Mouse (Mus musculus) gastrocnemius, adult 2 months (tissue): ENCODE measurements around the gene Rcor2. TPM values are rescaled to one million over a fixed set of nuclear protein-coding genes. Genes with fewer than 3 reads are reported as not detected.

Source experiments
- DNase-seq: peaks from one replicate; pipeline ENCODE4 v3.0.0; 2022
- H3K27ac ChIP-seq: fragments of 200-600 bp; 2 replicates; pipeline ENCODE4 v1.8.1; 2022; ENCODE audit warnings: mild to moderate bottlenecking
- H3K4me3 ChIP-seq: fragments of 200-600 bp; 2 replicates; pipeline ENCODE4 v1.8.1; 2022; ENCODE audit warnings: mild to moderate bottlenecking, moderate library complexity
- CTCF ChIP-seq: fragments of 200-600 bp; IDR thresholded peaks from 2 replicates; pipeline ENCODE4 v1.8.1; 2022; ENCODE audit warnings: antibody characterized with exemption, mild to moderate bottlenecking, moderate library complexity
- intact Hi-C: fragments of 180-260 bp; cut with DNase I; formaldehyde crosslinking; loops from one replicate; pipeline ENCODE4 v1.15.1; 2025
- total RNA-seq, 2 experiments: library from RNA; stranded (reverse); gene quantifications; 2 replicates each; pipeline ENCODE4 v1.2.3; 2021

The Rcor2 gene
- total RNA-seq, 2 experiments from 2014 or later, result 1.6 to 2.0 TPM

DNA sequence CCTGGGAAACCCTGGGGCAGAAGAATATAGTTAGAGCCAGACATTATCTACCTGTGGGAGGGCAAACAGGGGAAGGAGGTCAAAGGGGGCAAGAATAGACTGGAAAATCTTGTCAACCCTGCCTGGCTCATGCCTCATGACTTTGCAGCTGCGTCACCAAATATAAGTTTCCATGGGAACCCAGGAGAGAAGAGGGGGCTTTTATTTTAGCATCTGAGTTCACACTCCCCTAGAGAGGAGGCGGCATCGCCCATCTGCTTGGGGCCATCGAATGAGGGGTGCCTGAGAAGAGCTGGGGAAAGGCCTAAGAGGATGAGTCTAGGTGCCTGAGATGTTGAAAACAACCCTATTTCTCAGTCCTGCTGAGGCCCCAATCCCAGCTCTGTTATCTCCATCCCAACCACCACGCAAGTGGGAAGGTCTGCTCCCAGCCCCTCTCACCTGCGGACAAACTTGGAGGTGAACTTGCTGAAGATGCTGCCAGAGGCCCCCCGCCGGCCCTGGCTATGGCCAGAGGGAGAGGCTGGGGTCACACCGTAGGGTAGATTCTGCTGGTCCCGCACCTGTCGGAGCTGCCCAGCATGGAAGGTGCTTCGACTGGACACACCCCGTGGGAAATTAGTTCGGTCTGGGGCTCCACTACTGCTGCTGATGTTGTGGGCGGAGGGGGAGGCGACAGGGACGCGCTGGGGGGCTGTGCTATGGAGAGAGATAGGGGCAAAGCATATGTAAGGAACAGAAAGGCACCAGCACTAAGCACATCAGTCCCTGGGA, 13.6 kb downstream of the Rcor2 start:
- no peak for DNase-seq
- intact Hi-C loops, result loop anchor here (5.0 kb wide), 1 partner anchor 57 kb away; no protein-coding TSS in a partner anchor
- Histone ChIP-seq H3K4me3 (no peak overlapping the region), H3K27ac (no peak overlapping the region)
- no peak for TF ChIP-seq CTCF

DNA sequence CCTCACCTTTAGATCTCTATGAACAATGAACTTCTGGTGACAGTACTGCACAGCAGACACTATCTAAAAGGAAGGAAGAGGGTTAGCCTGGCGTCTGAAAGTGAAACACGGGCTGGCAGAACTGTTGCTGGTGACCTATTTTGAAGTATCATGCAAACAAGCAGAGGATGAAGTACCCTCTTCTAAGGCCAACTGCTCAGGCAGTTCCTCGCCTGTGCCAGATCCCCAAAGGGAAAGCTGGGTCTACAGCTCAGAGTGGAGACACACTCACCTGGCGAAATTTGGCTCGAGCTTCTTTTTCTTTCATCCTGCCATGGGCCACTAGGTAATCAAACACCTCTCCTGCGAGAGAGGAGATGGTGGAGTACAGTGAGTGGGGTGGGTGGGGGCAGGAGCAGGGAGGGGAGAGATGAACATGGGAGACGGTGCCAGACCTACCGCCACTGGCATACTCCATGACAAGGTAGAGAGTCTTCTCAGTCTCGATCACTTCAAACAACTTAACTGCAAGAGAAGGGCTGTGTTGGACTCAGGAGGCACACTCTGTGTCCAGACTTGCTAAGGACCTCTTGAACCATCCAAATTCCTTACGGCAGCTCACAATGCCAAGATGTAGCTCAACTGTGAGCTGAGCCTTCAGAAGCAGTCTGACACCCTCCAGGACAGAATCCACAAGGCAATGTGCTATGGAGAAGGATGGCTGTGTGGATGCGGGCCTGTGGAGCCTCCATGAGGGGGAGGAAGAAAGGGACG, 19.6 kb downstream of the Rcor2 start:
- no peak for TF ChIP-seq CTCF
- no peak for DNase-seq
- intact Hi-C loops, result no loop called here

DNA sequence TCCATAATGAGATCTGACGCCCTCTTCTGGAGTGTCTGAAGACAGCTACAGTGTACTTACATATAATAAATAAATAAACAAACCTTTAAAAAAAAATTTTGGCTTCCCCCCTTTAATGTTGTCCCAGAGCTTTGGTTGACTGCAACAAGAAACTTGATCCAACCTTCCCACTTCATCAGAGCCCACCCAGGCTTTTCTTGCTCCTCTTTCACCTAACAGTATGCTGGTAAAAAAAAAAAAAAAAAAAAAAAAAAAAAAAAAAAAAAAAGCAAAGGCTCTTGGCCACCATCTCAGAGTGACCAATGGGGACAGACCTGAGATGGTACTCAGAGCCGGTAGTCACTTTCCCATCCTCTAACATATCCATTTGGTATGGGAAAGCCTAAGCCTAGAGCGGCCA, 21.2 kb downstream of the Rcor2 start:
- intact Hi-C loops, result no loop called here
- no peak for DNase-seq
- TF ChIP-seq CTCF, result no peak
- H3K27ac ChIP-seq, result no peak overlapping the region
- no peak overlapping the region for H3K4me3 ChIP-seq

More for the DNA sequence above, 19.6 kb downstream of the Rcor2 start:
- H3K4me3 ChIP-seq, result no peak overlapping the region
- peak overlapping the region; percentile 12 for H3K27ac ChIP-seq

DNA sequence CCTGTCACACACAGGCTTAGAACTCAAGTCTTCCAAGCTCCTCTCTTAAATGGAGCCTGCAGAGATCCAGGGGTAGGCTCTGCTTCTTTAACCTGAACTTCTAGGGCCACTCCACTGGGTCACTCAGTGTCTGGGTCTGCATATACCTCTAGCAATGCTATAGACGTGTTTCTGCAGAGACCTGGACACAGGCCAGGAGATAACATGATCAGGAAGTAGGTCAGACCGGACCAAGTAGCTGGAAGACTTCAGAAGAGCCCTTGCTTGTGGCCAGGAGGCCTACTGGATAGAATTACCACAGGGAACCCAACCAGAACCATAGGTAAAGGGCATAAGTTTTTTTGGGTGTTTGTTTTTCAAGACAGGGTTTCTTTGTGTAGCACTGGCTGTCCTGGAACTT, 22.6 kb downstream of the Rcor2 start:
- intact Hi-C loops, result no loop called here
- no peak for DNase-seq

DNA sequence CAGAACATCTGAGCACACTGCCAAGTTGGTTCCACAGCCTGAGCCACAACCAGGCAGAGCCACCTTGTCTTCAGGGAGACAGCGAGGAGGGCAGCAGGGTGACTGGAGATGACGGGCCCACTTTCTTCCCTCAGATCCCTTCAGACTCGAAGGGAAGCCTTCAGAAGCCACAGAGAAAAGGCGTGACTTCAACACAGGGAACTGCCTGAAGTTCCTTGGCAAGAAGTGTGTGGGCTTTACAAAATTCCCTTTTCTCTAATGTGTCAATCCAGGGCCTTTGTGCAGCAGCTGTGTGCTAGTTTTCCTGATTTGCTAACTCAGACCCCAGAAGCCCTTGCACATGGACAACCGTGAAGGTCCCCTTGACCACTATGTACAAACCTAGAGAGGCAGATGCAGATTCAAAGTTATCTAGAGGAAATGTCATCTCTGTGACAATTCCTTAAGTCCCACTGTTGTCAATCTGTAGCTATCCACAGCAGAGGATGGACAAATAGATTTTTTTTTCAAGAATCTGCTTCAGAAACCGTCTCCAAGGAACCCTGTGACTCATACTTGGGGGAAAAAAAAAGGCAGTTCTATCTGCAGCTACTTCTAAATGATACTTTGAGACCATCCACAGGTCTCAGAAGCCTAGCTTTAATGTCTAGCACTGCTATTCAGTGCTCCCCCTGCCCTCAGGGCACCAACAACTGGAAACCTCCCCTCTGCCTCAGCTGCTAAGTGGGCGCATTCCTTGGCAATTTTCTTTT, 25.0 kb downstream of the Rcor2 start:
- intact Hi-C loops, result no loop called here
- TF ChIP-seq CTCF, result no peak
- H3K27ac ChIP-seq, result peak overlapping the region; percentile 38; the same call in 1 of the 2 replicates
- H3K4me3 ChIP-seq, result no peak overlapping the region
- no peak for DNase-seq

More for the DNA sequence above, 22.6 kb downstream of the Rcor2 start:
- no peak for TF ChIP-seq CTCF
- Histone ChIP-seq H3K27ac (peak overlapping the region; percentile 10; the same call in 1 of the 2 replicates), H3K4me3 (no peak overlapping the region)

DNA sequence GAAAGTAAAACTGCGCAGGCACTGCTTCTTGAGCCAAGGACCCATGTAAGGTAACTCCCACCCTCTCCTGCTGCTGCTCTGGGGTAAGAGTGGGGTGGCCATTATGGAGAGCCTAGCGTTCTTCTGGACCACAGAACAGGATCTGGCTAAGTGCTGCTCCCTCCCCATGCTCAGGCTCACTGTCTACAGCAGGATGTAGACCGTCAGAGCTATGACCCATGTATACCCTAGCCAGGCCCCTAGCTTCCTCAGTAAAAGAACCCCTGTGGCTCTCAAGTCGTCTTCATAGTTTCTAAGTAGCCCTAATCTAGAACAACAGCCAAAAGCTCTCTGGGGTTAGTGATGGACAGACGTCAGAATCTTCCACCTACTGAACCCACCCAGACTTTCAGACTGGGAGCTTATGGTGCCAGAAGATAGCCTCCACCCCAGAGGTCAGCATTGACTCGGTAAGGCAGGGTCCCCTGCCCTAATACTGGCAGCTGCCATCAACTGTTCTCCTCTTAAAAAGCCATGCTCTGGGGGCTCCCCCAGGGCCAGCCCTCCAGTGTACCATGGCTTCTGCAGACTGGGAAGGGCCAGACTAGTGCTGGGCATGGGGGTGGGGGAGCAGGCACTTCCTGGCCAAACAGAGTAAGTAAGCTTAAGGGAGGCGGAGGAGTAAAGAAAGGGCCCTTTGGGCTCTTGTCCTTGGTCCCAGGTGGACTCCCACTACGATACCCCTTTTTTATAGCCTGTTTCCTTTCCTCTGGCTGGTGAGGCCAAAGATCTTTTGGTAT, 27.2 kb downstream of the Rcor2 start:
- no peak for DNase-seq
- Histone ChIP-seq H3K27ac (peak overlapping the region; percentile 52), H3K4me3 (no peak overlapping the region; the same call in 1 of the 2 replicates)
- no peak for TF ChIP-seq CTCF
- intact Hi-C loops, result no loop called here

DNA sequence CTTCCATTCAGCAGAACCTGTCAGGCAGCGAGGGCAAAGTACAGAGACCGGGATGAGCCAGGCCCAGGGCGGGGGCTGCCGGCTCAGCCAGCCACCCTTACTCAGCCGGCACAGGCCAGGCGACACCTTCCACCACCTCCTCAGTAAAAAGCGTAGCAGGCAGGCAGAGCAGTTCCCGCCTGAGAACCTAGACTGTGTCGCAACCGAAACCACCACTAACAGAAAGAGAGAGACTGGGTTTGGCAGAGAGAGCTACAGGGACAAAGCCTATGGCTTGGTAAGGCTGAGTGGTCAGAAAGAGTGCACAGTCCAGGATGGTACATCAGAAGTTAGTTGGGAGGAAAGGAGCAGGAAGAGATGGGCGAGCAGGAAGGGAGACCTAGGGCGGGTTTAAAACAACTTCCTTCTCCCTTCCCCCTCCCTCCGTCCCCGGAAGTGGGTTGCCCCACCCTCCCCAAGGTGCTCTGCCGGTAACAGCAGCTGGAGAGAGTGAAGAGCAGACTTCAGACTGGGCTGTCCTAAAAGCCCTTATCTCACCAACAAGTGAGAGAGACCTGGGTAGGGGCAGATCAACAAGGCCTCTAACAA, 28.0 kb downstream of the Rcor2 start:
- intact Hi-C loops, result no loop called here
- Histone ChIP-seq H3K27ac (peak overlapping the region; percentile 52), H3K4me3 (peak overlapping the region; percentile 40)
- no peak for DNase-seq
- TF ChIP-seq CTCF, result no peak

DNA sequence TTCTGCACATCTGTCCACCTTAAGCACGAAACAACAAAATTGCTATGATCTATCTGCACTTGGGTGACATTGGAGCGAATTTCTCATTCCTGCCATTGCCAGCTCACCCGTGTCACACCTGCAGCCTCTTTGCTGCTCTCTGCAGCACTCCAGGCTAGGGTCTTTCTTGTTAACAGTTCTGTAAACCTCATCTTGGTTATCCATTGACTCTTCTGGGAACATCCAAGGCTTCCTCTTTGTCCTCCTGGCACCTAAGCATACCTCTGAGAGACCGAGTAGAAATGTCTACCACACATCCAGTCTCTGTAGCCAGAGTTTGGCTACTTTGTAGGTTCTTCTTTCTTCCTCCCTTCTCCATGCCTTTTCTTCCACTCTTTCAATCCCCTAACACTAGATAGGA, 28.8 kb downstream of the Rcor2 start:
- H3K27ac ChIP-seq, result no peak overlapping the region
- intact Hi-C loops, result no loop called here
- no peak for DNase-seq
- no peak for TF ChIP-seq CTCF
- H3K4me3 ChIP-seq, result no peak overlapping the region

DNA sequence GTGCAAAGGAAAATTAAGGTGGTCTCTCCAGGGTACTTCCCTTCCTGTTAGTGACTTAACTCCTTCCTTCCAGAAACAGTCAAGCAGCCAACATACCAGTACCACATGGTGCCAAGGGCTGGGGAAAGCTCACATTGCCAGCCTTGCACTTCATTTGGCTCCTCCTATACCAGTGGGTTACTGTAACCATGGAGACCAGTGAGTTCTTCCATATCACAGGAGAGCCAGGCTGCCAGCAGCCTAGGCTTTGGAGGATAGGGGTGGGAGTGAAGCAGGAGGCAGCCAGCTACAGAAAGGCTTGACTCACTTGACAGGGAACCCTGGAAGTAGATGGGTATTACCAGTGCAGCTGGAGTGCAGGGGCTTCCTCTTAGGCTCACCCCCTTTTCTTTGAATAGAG, 31.9 kb downstream of the Rcor2 start:
- no peak for DNase-seq
- intact Hi-C loops, result no loop called here
- no peak for TF ChIP-seq CTCF
- Histone ChIP-seq H3K27ac (no peak overlapping the region), H3K4me3 (no peak overlapping the region)

DNA sequence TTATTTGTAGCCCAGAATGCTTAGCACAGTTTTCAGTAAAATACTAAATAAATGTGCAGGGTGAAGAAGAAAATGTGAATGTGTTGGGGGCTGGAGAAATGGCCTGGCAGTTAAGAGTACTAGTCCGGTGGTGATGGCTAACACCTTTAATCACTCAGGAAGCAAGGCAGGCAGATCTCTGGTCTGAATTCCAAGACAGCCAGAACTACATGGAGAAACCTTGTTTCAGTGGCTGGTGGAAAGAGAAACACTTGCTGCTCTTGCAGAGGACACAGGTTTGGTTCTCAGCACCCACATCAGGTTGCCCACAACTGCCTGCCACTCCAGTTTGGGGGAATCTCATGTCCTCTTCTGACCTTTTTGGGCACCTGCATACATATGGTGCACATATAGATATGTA, 33.0 kb downstream of the Rcor2 start:
- intact Hi-C loops, result no loop called here
- no peak overlapping the region for H3K4me3 ChIP-seq
- no peak overlapping the region for H3K27ac ChIP-seq
- DNase-seq, result no peak
- no peak for TF ChIP-seq CTCF

DNA sequence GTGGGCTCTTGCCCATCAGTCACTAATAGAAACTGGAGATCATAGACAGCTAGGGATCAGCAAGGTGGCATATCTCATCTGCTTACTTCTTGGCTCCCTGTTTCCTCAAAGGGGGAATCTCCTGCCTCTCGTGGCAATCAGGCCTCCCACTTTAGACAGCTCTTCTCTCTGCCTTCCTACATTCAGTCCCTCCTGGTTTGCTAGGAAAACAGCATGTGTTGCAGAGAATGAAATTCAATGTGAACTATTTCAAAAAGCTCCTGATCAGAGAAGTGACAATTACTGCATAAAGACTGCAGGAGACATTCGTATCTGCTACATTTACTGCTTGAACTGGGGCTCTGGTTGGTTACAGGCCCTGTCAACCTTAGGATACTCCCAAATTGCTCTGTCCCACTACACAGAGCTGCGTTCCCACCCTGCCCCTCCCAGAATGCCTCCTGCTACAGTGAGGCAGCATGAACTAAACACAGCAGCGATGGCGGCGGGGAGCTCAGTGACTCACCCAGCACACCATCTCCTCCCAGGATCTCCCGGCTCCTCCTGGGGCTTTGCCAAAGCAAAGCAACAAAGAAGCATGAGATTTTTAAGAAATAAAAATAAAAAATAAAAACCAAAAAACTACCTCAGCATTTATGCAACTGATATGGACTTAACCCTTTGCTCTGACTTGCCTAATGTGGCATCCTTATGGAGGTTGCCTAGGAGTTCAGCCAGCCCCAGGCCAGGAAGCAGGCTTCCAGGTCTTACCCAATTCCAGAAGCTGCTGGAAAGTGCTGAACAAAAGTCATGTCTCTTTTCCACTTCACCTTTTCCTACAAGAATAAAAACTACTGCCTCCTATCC, 34.7 kb downstream of the Rcor2 start:
- Histone ChIP-seq H3K4me3 (peak overlapping the region; percentile 28; the same call in 1 of the 2 replicates), H3K27ac (peak overlapping the region; percentile 89)
- DNase-seq, result peak; percentile 58
- no peak for TF ChIP-seq CTCF
- intact Hi-C loops, result no loop called here
